Mouse (Mus musculus): ENCODE measurements around the gene Atxn7l2. TPM values are rescaled to one million over a fixed set of nuclear protein-coding genes. Genes with fewer than 3 reads are reported as not detected.

Atxn7l2 gene
- polyA plus RNA-seq, 1 experiment = 0.55 TPM

- Histone ChIP-seq H3K4me3 (replicated peaks) (no peak overlapping the region), H3K4me1 (ENCODE audit: control insufficient read depth) (no peaks in the 10 kb centered on the region), H3K36me3 (ENCODE audit: control insufficient read depth) (no peaks in the 10 kb centered on the region), H3K9me3 (ENCODE audit: control insufficient read depth, low read length) (no peaks in the 10 kb centered on the region), H3K27me3 (ENCODE audit: control insufficient read depth) (peaks cover 2% of the 10 kb centered on the region; the same call in 1 of the 2 replicates)
- no peak for TF ChIP-seq GATA1 (IDR thresholded peaks at IDR 0.05; ENCODE audit: low read length)
- no peak for TF ChIP-seq TAL1 (IDR thresholded peaks at IDR 0.05; ENCODE audit: low read length)
These were observed 41.5 kb downstream of the Atxn7l2 start for GRCm38 (mm10) chr3:108169199-108169598.

GRCm38 (mm10) chr3:108167499-108167898 is 43.2 kb downstream of the Atxn7l2 start:
- Histone ChIP-seq H3K4me3 (replicated peaks) (no peak overlapping the region), H3K27me3 (ENCODE audit: control insufficient read depth) (peaks cover 4% of the 10 kb centered on the region; the same call in 1 of the 2 replicates), H3K4me1 (ENCODE audit: control insufficient read depth) (no peaks in the 10 kb centered on the region), H3K9me3 (ENCODE audit: control insufficient read depth, low read length) (no peaks in the 10 kb centered on the region), H3K36me3 (ENCODE audit: control insufficient read depth) (no peaks in the 10 kb centered on the region)
- TF ChIP-seq TAL1 (IDR thresholded peaks at IDR 0.05; ENCODE audit: low read length) (no peak), GATA1 (IDR thresholded peaks at IDR 0.05; ENCODE audit: low read length) (no peak)

GRCm38 (mm10) chr3:108166486-108167211 is 44.1 kb downstream of the Atxn7l2 start:
- Histone ChIP-seq H3K27me3 (ENCODE audit: control insufficient read depth) (peaks cover 3% of the 10 kb centered on the region), H3K9me3 (ENCODE audit: control insufficient read depth, low read length) (no peaks in the 10 kb centered on the region), H3K4me3 (replicated peaks) (no peak overlapping the region), H3K4me1 (ENCODE audit: control insufficient read depth) (no peaks in the 10 kb centered on the region), H3K36me3 (ENCODE audit: control insufficient read depth) (no peaks in the 10 kb centered on the region)
- TF ChIP-seq GATA1 (IDR thresholded peaks at IDR 0.05; ENCODE audit: low read length) (no peak), TAL1 (IDR thresholded peaks at IDR 0.05; ENCODE audit: low read length) (no peak)

GRCm38 (mm10) chr3:108165532-108166315 is 45.0 kb downstream of the Atxn7l2 start:
- Histone ChIP-seq H3K27me3 (ENCODE audit: control insufficient read depth) (peaks cover 8% of the 10 kb centered on the region), H3K9me3 (ENCODE audit: control insufficient read depth, low read length) (no peaks in the 10 kb centered on the region), H3K4me1 (ENCODE audit: control insufficient read depth) (no peaks in the 10 kb centered on the region), H3K36me3 (ENCODE audit: control insufficient read depth) (no peaks in the 10 kb centered on the region), H3K4me3 (replicated peaks) (no peak overlapping the region)
- TF ChIP-seq GATA1 (IDR thresholded peaks at IDR 0.05; ENCODE audit: low read length) (no peak), TAL1 (IDR thresholded peaks at IDR 0.05; ENCODE audit: low read length) (no peak)

- no peak for TF ChIP-seq TAL1 (IDR thresholded peaks at IDR 0.05; ENCODE audit: low read length)
- TF ChIP-seq GATA1 (IDR thresholded peaks at IDR 0.05; ENCODE audit: low read length) = no peak
- no peaks in the 10 kb centered on the region for H3K36me3 ChIP-seq (ENCODE audit: control insufficient read depth)
- no peak overlapping the region for H3K4me3 ChIP-seq (replicated peaks)
- H3K4me1 ChIP-seq (ENCODE audit: control insufficient read depth) = no peaks in the 10 kb centered on the region
- H3K27me3 ChIP-seq (ENCODE audit: control insufficient read depth) = peaks cover 11% of the 10 kb centered on the region
- H3K9me3 ChIP-seq (ENCODE audit: control insufficient read depth, low read length) = peaks cover 3% of the 10 kb centered on the region
These were observed 45.9 kb downstream of the Atxn7l2 start for GRCm38 (mm10) chr3:108164807-108165206.

GRCm38 (mm10) chr3:108164091-108164490 is 46.6 kb downstream of the Atxn7l2 start:
- TF ChIP-seq GATA1 (IDR thresholded peaks at IDR 0.05; ENCODE audit: low read length) (no peak), TAL1 (IDR thresholded peaks at IDR 0.05; ENCODE audit: low read length) (no peak)
- Histone ChIP-seq H3K27me3 (ENCODE audit: control insufficient read depth) (peaks cover 13% of the 10 kb centered on the region), H3K36me3 (ENCODE audit: control insufficient read depth) (no peaks in the 10 kb centered on the region), H3K4me1 (ENCODE audit: control insufficient read depth) (no peaks in the 10 kb centered on the region), H3K9me3 (ENCODE audit: control insufficient read depth, low read length) (peaks cover 5% of the 10 kb centered on the region), H3K4me3 (replicated peaks) (no peak overlapping the region)

- TF ChIP-seq GATA1 (IDR thresholded peaks at IDR 0.05; ENCODE audit: low read length) (no peak), TAL1 (IDR thresholded peaks at IDR 0.05; ENCODE audit: low read length) (no peak)
- H3K36me3 ChIP-seq (ENCODE audit: control insufficient read depth) = no peaks in the 10 kb centered on the region
- peaks cover 5% of the 10 kb centered on the region for H3K9me3 ChIP-seq (ENCODE audit: control insufficient read depth, low read length)
- peaks cover 13% of the 10 kb centered on the region for H3K27me3 ChIP-seq (ENCODE audit: control insufficient read depth)
- H3K4me1 ChIP-seq (ENCODE audit: control insufficient read depth) = no peaks in the 10 kb centered on the region
- no peak overlapping the region for H3K4me3 ChIP-seq (replicated peaks)
These were observed 52.2 kb downstream of the Atxn7l2 start for GRCm38 (mm10) chr3:108158383-108159037.

- H3K4me1 ChIP-seq (ENCODE audit: control insufficient read depth) = no peaks in the 10 kb centered on the region
- H3K9me3 ChIP-seq (ENCODE audit: control insufficient read depth, low read length) = peaks cover 1% of the 10 kb centered on the region
- peaks cover under 1% of the 10 kb centered on the region; the same call in 1 of the 2 replicates for H3K27me3 ChIP-seq (ENCODE audit: control insufficient read depth)
- no peak within 1 kb of the TSS for H3K4me3 ChIP-seq (replicated peaks)
- no peaks in the 10 kb centered on the region for H3K36me3 ChIP-seq (ENCODE audit: control insufficient read depth)
- no peak for TF ChIP-seq TAL1 (IDR thresholded peaks at IDR 0.05; ENCODE audit: low read length)
- TF ChIP-seq GATA1 (IDR thresholded peaks at IDR 0.05; ENCODE audit: low read length) = no peak
These were observed 56.1 kb downstream of the Atxn7l2 start, which contains the start of gene Gpr61 for GRCm38 (mm10) chr3:108154656-108155055. Gpr61 (minus strand) TSS chr3:108154882.

GRCm38 (mm10) chr3:108152290-108152689 is 58.4 kb downstream of the Atxn7l2 start:
- peaks cover 8% of the 10 kb centered on the region for H3K4me1 ChIP-seq (ENCODE audit: control insufficient read depth)
- no peaks in the 10 kb centered on the region for H3K27me3 ChIP-seq (ENCODE audit: control insufficient read depth)
- TF ChIP-seq TAL1 (IDR thresholded peaks at IDR 0.05; ENCODE audit: low read length) = no peak
- TF ChIP-seq GATA1 (IDR thresholded peaks at IDR 0.05; ENCODE audit: low read length) = no peak
- no peak overlapping the region for H3K4me3 ChIP-seq (replicated peaks)
- H3K36me3 ChIP-seq (ENCODE audit: control insufficient read depth) = no peaks in the 10 kb centered on the region
- no peaks in the 10 kb centered on the region for H3K9me3 ChIP-seq (ENCODE audit: control insufficient read depth, low read length)

Other genes with a start within 250 kb of the Atxn7l2 start
- gene Gstm3, start 241.7 kb downstream of the Atxn7l2 start, polyA plus RNA-seq (2012) = 0.03 TPM in 1 of 2 replicates, not detected in the other
- not detected in 2 replicates for gene Gstm2, start 224.5 kb downstream of the Atxn7l2 start, polyA plus RNA-seq (2012)
- gene Gstm1, start 193.0 kb downstream of the Atxn7l2 start, polyA plus RNA-seq (2012) = 3.7 and 4.9 TPM in 2 replicates
- gene Gstm4, start 166.0 kb downstream of the Atxn7l2 start, polyA plus RNA-seq (2012) = 0.02 and 0.07 TPM in 2 replicates
- gene Ampd2, start 124.3 kb downstream of the Atxn7l2 start, polyA plus RNA-seq (2012) = 10.5 and 12.6 TPM in 2 replicates
- gene Gnat2, start 118.1 kb downstream of the Atxn7l2 start, polyA plus RNA-seq (2012) = 0.03 TPM in 1 of 2 replicates, not detected in the other
- gene Gnai3, start 64.8 kb downstream of the Atxn7l2 start, polyA plus RNA-seq (2012) = 0.19 and 0.27 TPM in 2 replicates
- gene Gpr61, start 56.1 kb downstream of the Atxn7l2 start, polyA plus RNA-seq (2012) = not detected in 2 replicates
- gene Amigo1, start 24.6 kb downstream of the Atxn7l2 start, polyA plus RNA-seq (2012) = 0.01 TPM in 1 of 2 replicates, not detected in the other
- gene Cyb561d1, start 9.7 kb downstream of the Atxn7l2 start, polyA plus RNA-seq (2012) = 0.33 and 0.34 TPM in 2 replicates
- gene Sypl2, start 15.7 kb upstream of the Atxn7l2 start, polyA plus RNA-seq (2012) = not detected in 2 replicates
- gene Psma5, start 46.0 kb upstream of the Atxn7l2 start, polyA plus RNA-seq (2012) = 0.21 and 0.71 TPM in 2 replicates
- 0.01 TPM in 2 replicates for gene Sort1, start 73.1 kb upstream of the Atxn7l2 start, polyA plus RNA-seq (2012)
- gene Mybphl, start 154.0 kb upstream of the Atxn7l2 start, polyA plus RNA-seq (2012) = not detected in 2 replicates
- 8.4 and 10.1 TPM in 2 replicates for gene Psrc1, start 172.9 kb upstream of the Atxn7l2 start, polyA plus RNA-seq (2012)
- 0.15 and 0.33 TPM in 2 replicates for gene Celsr2, start 204.6 kb upstream of the Atxn7l2 start, polyA plus RNA-seq (2012)
- 14.4 and 14.8 TPM in 2 replicates for gene Sars, start 234.3 kb upstream of the Atxn7l2 start, polyA plus RNA-seq (2012)

Measured in erythroblast, embryonic 14.5 days (primary cell).